Mouse (Mus musculus) cerebellum, postnatal 36 days (tissue): Measurements from ENCODE around the gene Luzp2.

Experiments
- DNase-seq, 2 experiments: peaks; one replicate each; pipeline ENCODE4 v3.0.0; 2021 to 2022; ENCODE audit warnings: mixed read lengths in 2 of 2

The Luzp2 gene

GRCm38 (mm10) chr7:54835372-54835851 is at the start of gene Luzp2:
Luzp2 (plus strand) TSS chr7:54835498.
- DNase-seq = peak; percentile 15 to 18

DNA sequence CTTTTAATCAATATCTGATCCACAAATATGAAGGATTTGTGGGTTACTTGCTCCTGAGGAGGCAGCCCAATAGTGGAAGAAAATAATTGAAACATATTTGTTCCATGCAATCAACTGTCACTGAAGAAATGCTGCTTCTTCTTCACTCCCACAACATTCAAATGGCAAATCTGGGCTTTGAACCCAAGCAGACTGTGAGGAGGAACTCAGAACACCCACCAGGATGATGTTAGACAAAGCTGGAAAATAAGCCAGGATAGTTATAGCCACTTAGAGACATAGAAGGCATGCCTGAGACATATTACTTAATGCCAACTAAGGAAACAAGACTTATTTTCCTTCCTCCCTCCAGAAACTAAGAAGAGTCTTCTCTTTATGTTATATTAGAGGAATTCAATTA is 47.8 kb upstream of the Luzp2 start:
- DNase-seq = no peak

DNA sequence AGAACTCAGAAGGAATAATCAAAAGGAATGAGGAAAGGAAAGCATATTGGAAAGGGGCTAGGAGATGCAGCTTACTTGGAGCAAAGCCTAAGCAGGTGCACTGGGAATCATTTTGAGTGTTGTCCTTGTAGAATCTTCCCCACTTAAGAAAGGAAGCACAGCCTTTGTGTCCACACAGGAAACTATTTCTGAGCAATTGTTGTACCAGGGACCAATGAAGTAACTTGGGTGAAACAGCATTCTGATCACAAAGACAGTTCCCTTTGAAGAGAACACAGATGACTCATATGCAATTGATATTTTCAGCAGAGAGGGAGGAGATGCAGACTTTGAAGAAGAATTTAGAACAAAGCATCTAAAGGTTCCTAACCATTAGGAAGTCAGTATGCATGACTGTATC is 16.7 kb upstream of the Luzp2 start:
- no peak for DNase-seq

- no peak for DNase-seq
Measured at GRCm38 (mm10) chr7:54828751-54829150, 6.5 kb upstream of the Luzp2 start.

DNA sequence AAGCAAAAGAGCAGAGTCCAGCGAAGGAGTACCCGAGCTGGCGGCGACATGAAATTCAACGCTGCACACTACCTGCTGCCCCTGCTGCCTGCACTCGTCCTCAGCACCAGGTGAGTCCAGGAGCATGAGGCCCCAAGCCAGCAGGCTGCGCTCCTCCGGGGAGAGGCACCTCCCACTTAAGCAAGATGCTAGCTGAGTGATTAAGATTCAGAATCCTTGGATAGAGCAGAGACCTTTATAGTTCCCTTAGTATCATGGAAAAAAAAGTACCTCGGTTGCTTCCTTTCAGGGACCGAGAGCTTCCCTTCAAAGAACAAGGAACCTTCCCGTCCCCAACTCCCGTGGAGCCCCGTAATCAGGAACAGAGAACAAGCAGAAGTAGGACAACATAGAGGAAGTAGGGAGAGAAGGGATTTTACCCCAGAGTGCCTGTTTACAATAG is 634 bp downstream of the Luzp2 start:
- DNase-seq = peak in 1 of 2 experiments; percentile 19

DNA sequence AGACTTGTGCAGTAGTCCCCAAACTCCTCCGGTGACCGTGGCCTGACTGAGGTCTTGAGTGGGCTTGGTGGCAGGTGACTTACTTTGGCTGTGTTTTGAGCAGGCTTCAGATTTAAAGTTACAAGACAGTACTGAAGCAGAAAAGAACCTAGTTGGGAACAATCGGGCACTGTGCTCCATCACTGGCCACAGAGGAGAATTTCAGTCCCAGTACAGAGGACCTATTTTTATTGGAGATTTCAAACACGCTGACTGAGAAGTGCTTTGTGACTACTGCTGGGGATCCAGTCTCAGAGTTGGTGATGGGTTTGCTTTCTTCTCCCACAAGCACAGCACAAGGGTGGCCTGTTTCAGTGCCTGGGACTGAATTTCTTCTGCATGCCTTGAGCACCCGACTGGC is 1.1 kb downstream of the Luzp2 start:
- peak in 1 of 2 experiments; percentile 5 for DNase-seq

DNA sequence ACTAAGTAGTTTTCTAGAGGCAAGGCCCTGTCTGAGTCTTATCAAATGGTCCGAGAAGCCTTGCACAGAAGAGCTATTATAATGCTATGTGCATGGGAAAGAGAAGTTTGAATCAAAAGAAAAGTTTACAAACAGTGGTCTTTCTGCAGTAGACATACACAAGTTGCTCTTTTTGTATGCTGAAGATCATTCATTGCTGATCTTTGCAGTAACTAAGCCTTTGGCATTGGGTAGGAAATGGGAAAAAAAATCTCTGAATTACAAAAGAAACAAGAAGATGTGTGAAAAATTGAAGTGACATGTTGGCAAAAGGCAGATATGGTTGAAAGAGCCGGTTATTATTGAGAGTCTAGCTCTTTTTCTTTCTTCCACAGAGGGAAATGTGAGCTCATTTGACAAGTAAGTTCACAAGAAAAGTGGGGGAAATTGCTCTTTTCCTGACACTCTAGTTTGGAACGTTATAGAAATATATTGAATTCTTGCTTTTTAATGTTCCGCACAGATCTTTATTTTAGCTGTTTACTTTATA is 7.6 kb downstream of the Luzp2 start:
- no peak for DNase-seq

GRCm38 (mm10) chr7:54845875-54846691 is 10.8 kb downstream of the Luzp2 start:
- DNase-seq = no peak

DNA sequence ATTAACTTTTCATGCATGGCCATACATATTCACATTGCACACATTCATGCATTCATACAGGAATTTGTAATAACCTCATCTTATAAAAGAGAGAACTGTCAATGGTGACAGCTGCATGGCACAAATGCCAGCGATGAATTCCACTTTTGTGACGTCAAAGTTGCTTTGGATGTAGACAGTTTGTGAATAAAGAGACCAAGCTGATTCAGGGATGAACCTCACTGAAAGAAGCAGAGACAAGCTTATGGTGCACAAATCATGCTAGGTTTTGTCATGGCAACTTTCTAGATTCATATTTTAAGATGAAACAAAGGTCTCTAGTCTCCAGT is 11.4 kb downstream of the Luzp2 start:
- DNase-seq = no peak

DNA sequence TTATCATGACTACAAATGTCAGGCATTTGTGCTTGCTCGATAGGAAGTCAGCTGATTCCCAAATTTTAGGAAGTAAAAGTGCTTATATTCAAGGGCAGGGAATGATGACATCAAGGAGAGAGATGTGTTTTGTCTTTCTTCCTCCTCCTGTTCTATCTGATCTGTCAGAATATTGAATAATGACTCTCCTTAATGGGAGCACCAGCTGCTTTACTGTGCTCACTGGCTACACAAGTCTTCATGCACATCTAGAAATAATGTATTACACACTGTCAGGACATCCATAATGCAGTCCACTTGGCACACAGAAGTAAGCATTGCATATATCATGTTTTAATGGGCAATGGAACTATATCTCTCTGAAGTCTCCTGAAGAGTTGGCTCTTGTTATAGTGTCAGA is 17.6 kb downstream of the Luzp2 start:
- DNase-seq = no peak

- peak in 1 of 2 experiments; percentile 8 for DNase-seq
Measured at GRCm38 (mm10) chr7:54861230-54861856, 26.0 kb downstream of the Luzp2 start.

DNA sequence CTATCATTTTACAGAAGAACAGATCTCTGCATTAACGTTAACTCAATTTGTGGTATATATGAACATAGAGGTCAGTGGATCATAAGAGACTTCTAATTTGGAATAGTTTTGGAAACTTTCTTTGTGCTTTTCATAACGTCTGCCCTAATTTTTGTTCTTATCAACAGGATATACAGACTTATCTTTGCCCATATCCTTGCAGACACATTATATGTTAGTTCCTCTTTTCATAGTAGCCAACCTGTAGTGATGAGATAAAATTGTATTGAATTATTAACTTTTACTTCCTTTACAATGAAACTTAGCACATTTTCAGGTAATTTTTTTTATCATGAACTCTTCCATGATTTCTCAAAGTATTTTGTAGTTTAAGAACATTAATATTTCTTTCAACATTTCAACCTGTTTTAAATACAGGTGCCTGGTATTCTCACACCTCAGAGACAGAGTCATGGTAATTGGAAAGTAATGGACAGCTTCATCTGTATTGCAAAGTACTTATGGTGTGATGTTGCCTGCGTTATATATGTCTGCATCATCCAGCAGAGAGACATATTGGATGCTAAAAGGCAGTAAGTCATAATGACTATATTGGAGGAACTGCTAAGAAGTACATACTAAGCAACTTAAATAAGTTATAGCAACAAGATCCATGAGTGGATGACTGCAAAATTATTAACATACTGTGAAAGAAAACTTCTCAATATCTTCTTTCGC is 43.8 kb downstream of the Luzp2 start:
- no peak for DNase-seq

DNA sequence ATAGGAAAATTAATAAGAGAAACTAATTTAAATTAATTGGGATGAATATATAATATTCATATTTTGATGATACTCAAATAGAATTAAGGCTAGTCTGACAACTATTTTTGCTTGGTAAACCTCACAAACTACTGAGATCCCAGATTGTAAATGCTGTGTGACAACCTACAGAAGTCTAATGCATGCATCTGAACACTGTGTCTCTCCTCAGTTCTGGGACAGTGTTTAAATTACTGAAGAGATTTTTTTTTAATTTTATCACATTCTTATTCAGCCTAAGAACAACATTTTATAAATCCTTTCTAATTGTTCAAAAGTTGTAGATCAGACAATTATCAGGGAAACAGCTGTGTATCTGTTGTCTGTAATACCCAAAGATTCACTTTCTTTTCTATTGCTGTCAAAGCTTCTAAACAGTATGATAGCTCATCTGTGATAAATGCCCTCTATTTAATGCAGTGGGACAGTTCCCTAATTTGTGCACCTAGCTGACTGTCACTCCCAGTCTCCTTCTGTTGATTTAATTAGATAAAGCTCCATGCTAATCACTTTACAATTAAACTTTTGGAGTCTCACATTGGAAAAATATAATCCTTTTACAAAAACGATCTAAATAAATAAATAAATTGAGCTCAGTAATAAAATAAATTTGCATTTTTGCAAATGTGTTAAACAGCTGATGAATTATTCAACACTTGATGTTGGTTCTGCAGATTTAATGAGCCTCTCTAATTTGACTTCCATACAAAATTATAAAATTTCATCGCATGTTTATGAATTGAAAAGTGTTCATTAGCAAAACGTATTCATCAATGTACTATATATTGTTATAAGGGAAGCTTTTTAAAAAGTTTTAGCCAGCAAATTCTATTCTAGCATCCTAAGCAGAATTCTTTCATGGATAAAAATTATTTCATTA is 58.7 kb downstream of the Luzp2 start:
- DNase-seq = no peak

GRCm38 (mm10) chr7:54898589-54898988 is 63.3 kb downstream of the Luzp2 start:
- no peak for DNase-seq

- peak; percentile 13 to 17 for DNase-seq
Measured at GRCm38 (mm10) chr7:54909958-54910357, 74.7 kb downstream of the Luzp2 start.

DNA sequence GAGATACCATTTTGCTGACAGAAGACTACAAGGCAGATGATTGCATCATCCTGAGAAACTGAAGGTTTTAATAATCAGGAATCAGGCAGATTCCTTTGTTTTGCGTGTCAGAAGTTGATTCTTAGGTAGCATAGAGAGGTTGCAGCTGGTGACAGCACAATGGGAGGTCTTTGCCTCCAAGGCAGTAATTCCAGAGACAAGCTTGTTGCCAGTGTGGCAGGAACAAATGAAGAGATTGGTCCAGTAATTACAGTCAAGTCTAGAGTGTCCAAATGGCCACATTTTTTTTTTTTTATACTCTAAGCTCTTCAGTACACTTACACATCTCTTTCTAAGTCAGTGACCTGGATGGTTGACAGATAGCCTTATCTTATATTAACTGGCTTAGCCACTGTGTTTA is 78.7 kb downstream of the Luzp2 start:
- no peak for DNase-seq

- no peak for DNase-seq
Measured at GRCm38 (mm10) chr7:54921991-54922390, 86.7 kb downstream of the Luzp2 start.

DNA sequence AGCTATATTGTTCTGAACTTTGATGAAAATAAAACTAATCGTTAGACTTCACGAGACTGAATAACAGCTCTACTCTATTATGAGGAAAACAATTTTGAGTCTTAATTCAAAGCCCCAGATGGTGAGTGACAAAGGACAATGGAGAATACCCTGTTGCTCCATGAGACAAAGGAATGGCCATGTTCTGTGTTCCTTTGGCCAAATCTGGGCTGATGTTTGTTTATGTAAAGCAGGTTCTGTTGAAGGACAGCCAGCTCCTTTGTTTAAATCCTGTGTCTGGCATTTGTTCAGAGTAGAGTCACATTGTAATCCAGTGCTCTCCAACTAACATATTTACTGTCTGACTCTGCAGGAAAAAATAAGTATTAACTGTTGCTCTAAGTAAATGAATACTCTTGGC is 121.5 kb downstream of the Luzp2 start:
- DNase-seq = no peak

DNA sequence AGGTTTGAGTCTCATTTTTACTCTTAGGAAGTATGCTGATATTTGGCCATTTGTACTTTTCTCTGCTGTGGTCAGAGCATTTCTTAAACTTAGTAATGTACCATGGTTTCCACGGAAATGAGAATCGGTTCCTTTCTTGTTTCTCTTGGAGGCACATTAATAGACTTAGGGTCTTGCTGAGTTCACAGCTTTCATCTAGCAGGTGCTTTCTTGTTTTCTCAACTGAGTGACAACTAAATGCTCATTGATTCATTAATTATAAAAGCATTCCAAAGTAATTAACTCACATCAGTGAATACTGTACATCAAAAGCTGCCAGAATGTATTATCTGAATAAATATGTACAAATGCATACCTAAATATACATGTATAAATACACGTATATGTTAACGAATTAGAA is 127.4 kb downstream of the Luzp2 start:
- DNase-seq = no peak

DNA sequence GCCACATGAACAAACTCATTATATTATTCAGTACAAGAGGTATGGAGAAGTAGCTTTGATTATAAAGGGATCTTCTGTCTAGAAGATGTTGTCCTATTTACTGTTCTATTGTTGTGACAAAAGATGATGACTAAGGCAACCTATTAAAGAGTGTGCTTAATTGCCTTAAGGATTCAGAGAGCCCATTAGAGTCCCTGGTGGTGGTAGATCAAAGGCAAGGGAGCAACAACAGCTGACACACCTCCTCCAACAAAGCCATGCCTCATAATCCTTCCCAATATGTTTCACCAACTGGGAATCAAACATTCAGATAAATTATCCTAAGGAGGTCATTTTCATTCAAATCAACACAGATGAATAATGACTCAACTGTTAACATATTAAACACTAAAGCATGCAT is 142.1 kb downstream of the Luzp2 start:
- no peak for DNase-seq

DNA sequence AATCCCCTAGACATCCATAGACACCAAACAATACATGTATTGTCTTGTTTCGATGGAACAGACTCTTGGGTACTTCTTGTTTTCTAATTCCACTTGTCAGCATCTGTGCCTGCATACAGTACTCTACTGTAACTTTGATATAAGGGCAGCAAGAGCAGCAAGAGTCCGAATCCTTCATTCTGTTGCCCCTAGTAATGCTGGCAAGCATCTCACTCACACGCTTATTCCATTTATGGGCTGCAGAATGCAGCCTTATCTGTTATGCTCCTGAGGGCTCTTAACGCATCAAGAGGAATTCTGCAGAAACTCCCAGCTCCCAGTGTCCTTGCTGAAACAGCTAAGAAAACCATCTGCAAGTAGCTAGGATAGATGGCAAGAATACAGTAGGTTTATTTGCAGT is 145.3 kb downstream of the Luzp2 start:
- no peak for DNase-seq

DNA sequence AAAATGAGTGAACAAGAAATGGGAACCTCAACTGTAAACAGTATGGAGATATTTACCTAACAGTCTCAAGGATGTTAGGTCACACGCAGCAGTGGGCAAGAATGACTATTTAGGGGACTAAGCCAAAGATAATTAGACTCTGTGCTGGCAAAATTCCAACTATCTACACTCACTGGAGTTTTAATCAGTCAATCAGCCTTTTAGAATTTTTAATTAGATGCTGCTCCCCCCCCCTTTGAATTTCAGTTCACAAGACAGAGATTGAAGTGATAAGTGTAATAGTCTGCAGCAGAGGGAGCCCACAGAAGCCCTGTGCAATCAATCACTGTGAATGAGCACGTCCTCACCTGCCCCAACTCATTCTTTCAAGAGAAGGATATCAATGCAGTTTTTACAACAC is 165.1 kb downstream of the Luzp2 start:
- DNase-seq = no peak
